Mouse (Mus musculus) G1E (cell line): ENCODE measurements around the gene Rgs5.

Source experiments
- CTCF ChIP-seq: IDR thresholded peaks from 2 replicates; pipeline ENCODE4 v1.5.1; 2012; ENCODE audit warnings: low read depth, low read length, inconsistent platforms, mixed read lengths
- TAL1 ChIP-seq: conservative IDR thresholded peaks from 2 replicates; pipeline ENCODE4 v1.6.1; 2012; ENCODE audit warnings: low read depth, low read length, inconsistent platforms, mixed read lengths

DNA sequence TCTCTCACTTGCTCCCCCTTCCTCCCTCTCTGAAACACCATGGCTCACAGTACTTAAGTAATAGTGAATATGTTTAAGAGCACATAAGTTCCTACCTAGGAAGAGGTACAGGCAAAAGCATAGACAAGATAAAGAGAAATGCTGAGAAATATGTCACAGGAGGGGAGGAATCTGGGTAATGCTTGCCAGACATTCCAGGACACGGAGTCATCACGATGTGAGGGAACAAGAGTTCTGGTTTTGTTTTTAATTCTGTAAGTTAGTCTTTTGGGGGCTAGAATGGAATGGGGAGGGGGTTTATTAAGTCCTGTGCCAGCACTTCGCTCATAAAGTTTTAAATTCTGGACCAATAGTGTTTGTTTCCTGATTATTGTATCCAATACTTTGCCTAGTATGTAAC lies 40.1 kb downstream of the Rgs5 start:
- TF ChIP-seq CTCF (no peak), TAL1 (no peak)
